Mouse (Mus musculus) adrenal gland, postnatal 14 days (tissue): Measurements from ENCODE around the gene Slfn5. TPM values are rescaled to one million over a fixed set of nuclear protein-coding genes. Genes with fewer than 3 reads are reported as not detected.

ENCODE experiments used
- microRNA-seq, 2 experiments: library from miRNA; unstranded; fragments of <30 nt; microRNA quantifications; one replicate each; pipeline ENCODE4 v1.2.0; 2021
- total RNA-seq: library from RNA; stranded (reverse); gene quantifications from 2 replicates; pipeline ENCODE4 v1.2.3, GENCODE M21; 2021

Slfn5 gene
- total RNA-seq, 1 experiment from 2014 or later, result 56.2 TPM

Small RNA genes within 50 kb of the gene (microRNA-seq; reads per million reads assigned to microRNA genes)
- gene Mir7679, result 0 reads per million in 2 experiments

Other genes with a start within 250 kb of the Slfn5 start
- gene Cct6b, start 187.0 kb upstream of the Slfn5 start, total RNA-seq, result 0.59 and 0.64 TPM in 2 replicates
- 20.1 and 21.7 TPM in 2 replicates for gene Zfp830, start 187.0 kb upstream of the Slfn5 start, total RNA-seq
- gene Lig3, start 170.2 kb upstream of the Slfn5 start, total RNA-seq, result 22.0 and 22.5 TPM in 2 replicates
- 7.8 and 11.8 TPM in 2 replicates for gene Rffl, start 80.1 kb upstream of the Slfn5 start, total RNA-seq
- 15.0 and 15.4 TPM in 2 replicates for gene Rad51d, start 60.7 kb upstream of the Slfn5 start, total RNA-seq
- 0.15 and 0.23 TPM in 2 replicates for gene Fndc8, start 59.2 kb upstream of the Slfn5 start, total RNA-seq
- 17.7 and 26.5 TPM in 2 replicates for gene Nle1, start 42.9 kb upstream of the Slfn5 start, total RNA-seq
- 18.7 and 24.2 TPM in 2 replicates for gene Unc45b, start 40.8 kb upstream of the Slfn5 start, total RNA-seq
- 10.8 and 10.9 TPM in 2 replicates for gene Slfn9, start 40.5 kb downstream of the Slfn5 start, total RNA-seq
- 0.93 and 2.1 TPM in 2 replicates for gene Slfn8, start 69.5 kb downstream of the Slfn5 start, total RNA-seq
- gene Slfn2, start 113.8 kb downstream of the Slfn5 start, total RNA-seq, result 4.1 and 15.8 TPM in 2 replicates
- 0.48 and 5.3 TPM in 2 replicates for gene Slfn1, start 165.5 kb downstream of the Slfn5 start, total RNA-seq
- 0.22 and 0.30 TPM in 2 replicates for gene Slfn4, start 223.8 kb downstream of the Slfn5 start, total RNA-seq
- 3.8 and 4.2 TPM in 2 replicates for gene Slfn3, start 240.0 kb downstream of the Slfn5 start, total RNA-seq